Mouse (Mus musculus) limb, embryonic 14.5 days (tissue): Measurements from ENCODE around the gene Ulk4. TPM values are rescaled to one million over a fixed set of nuclear protein-coding genes. Genes with fewer than 3 reads are reported as not detected.

Experiments
- ATAC-seq: fragments of 200-750 bp; cut with Nextera tagmentation; 2 replicates; pipeline ENCODE4 v1.8.0; 2017; ENCODE audit warnings: low read depth, moderate number of reproducible peaks, moderate TSS enrichment; ENCODE audit not compliant: low FRiP score
- DNase-seq: peaks from one replicate; pipeline ENCODE4 v3.0.0-alpha.2; 2015; ENCODE audit warnings: low spot score
- H3K27ac ChIP-seq: fragments of 300-500 bp; sonication (generic); replicated peaks from 2 replicates; pipeline ENCODE4 v1.5.1; 2014; ENCODE audit warnings: low read depth, mild to moderate bottlenecking, low read length, moderate library complexity, mixed read lengths
- H3K27me3 ChIP-seq: fragments of 300-500 bp; sonication (generic); 2 replicates; pipeline ENCODE4 v1.6.1; 2014; ENCODE audit warnings: low read length, mixed read lengths; ENCODE audit not compliant: control insufficient read depth, insufficient read depth
- H3K36me3 ChIP-seq: fragments of 300-500 bp; sonication (generic); 2 replicates; pipeline ENCODE4 v1.6.1; 2014; ENCODE audit warnings: mild to moderate bottlenecking, low read length, moderate library complexity, mixed read lengths; ENCODE audit not compliant: control insufficient read depth, insufficient read depth
- H3K4me1 ChIP-seq: fragments of 300-500 bp; sonication (generic); 2 replicates; pipeline ENCODE4 v1.6.1; 2014; ENCODE audit warnings: antibody characterized with exemption, low read length, mixed read lengths; ENCODE audit not compliant: control insufficient read depth, insufficient read depth
- H3K4me2 ChIP-seq: fragments of 300-500 bp; sonication (generic); replicated peaks from 2 replicates; pipeline ENCODE4 v1.6.1; 2014; ENCODE audit warnings: low read depth, mild to moderate bottlenecking, low read length, moderate library complexity; ENCODE audit not compliant: severe bottlenecking
- H3K4me3 ChIP-seq: fragments of 300-500 bp; sonication (generic); replicated peaks from 2 replicates; pipeline ENCODE4 v1.5.1; 2014; ENCODE audit warnings: low read length
- H3K9ac ChIP-seq: fragments of 300-500 bp; sonication (generic); 2 replicates; pipeline ENCODE4 v1.6.1; 2014; ENCODE audit warnings: mild to moderate bottlenecking, low read depth, low read length, moderate library complexity; ENCODE audit not compliant: severe bottlenecking
- H3K9me3 ChIP-seq: fragments of 300-500 bp; sonication (generic); 2 replicates; pipeline ENCODE4 v1.6.1; 2016; ENCODE audit warnings: low read length; ENCODE audit not compliant: control insufficient read depth
- POLR2A ChIP-seq: fragments of 200-500 bp; IDR thresholded peaks from 2 replicates; pipeline ENCODE4 v1.8.0; 2012; ENCODE audit warnings: inconsistent platforms, mild to moderate bottlenecking, moderate library complexity, borderline replicate concordance; ENCODE audit not compliant: insufficient read depth, insufficient read length; ENCODE audit errors: extremely low read depth
- WGBS: fragments of 180-500 bp; shearing (Covaris S2); extraction: QIAGEN DNeasy Blood & Tissue Kit; methylation state at CpG from one replicate; pipeline ENCODE4 v1.1.7; 2014; 5-methylcytosine and 5-hydroxymethylcytosine counted together
- polyA plus RNA-seq, 2 experiments: library from polyadenylated mRNA; depleted of rRNA in 1 of 2; stranded (reverse) in 1 of 2; unstranded in 1 of 2; fragments of >200 nt; fragmentation: Nextera tagmentation in 1 of 2; extraction: Ambion mirVana in 1 of 2; gene quantifications; 2 replicates each; pipeline versions ENCODE4 v1.2.1 to v1.2.3; 2012 to 2014

Ulk4 gene
- polyA plus RNA-seq, 2 experiments, result 6.4 to 123 TPM

- DNase-seq, result no peak
- Histone ChIP-seq H3K4me2 (no peak overlapping the region), H3K36me3 (peaks cover 4% of the 10 kb centered on the region; the same call in 1 of the 2 replicates), H3K9ac (no peak overlapping the region), H3K9me3 (peaks cover 4% of the 10 kb centered on the region; the same call in 1 of the 2 replicates), H3K4me1 (no peaks in the 10 kb centered on the region; the same call in 1 of the 2 replicates), H3K4me3 (no peak overlapping the region), H3K27me3 (no peaks in the 10 kb centered on the region), H3K27ac (no peak overlapping the region)
- WGBS, result 84% methylated on average over 8 of the region's 8 CpGs
- TF ChIP-seq POLR2A, result no peak
- ATAC-seq, result no peak
Measured at GRCm38 (mm10) chr9:121187811-121188210, 89.2 kb downstream of the Ulk4 start.

GRCm38 (mm10) chr9:121185796-121186195, 91.2 kb downstream of the Ulk4 start:
- Histone ChIP-seq H3K4me2 (no peak overlapping the region), H3K27me3 (no peaks in the 10 kb centered on the region), H3K27ac (no peak overlapping the region), H3K4me3 (no peak overlapping the region), H3K36me3 (no peaks in the 10 kb centered on the region; the same call in 1 of the 2 replicates), H3K9me3 (no peaks in the 10 kb centered on the region), H3K9ac (no peak overlapping the region), H3K4me1 (no peaks in the 10 kb centered on the region; the same call in 1 of the 2 replicates)
- ATAC-seq (no peak), DNase-seq (peak; percentile 6)
- WGBS, result 38% methylated on average over 6 of the region's 6 CpGs
- no peak for TF ChIP-seq POLR2A

- H3K27ac ChIP-seq, result no peak overlapping the region
- H3K27me3 ChIP-seq, result no peaks in the 10 kb centered on the region
- no peak overlapping the region for H3K4me2 ChIP-seq
- no peaks in the 10 kb centered on the region for H3K4me1 ChIP-seq
- H3K9ac ChIP-seq, result no peak overlapping the region
- DNase-seq (no peak), ATAC-seq (no peak)
- H3K9me3 ChIP-seq, result no peaks in the 10 kb centered on the region
- H3K36me3 ChIP-seq, result no peaks in the 10 kb centered on the region
- H3K4me3 ChIP-seq, result no peak overlapping the region
- no peak for TF ChIP-seq POLR2A
- WGBS, result 89% methylated on average over 7 of the region's 7 CpGs
Measured at GRCm38 (mm10) chr9:121176350-121176749, 100.6 kb downstream of the Ulk4 start.

- WGBS, result 83% methylated on average over 11 of the region's 11 CpGs
- no peaks in the 10 kb centered on the region for H3K9me3 ChIP-seq
- no peaks in the 10 kb centered on the region for H3K36me3 ChIP-seq
- no peak overlapping the region for H3K9ac ChIP-seq
- no peak overlapping the region for H3K4me3 ChIP-seq
- H3K4me1 ChIP-seq, result no peaks in the 10 kb centered on the region
- no peak overlapping the region for H3K27ac ChIP-seq
- no peak overlapping the region for H3K4me2 ChIP-seq
- no peaks in the 10 kb centered on the region for H3K27me3 ChIP-seq
- no peak for ATAC-seq
- no peak for DNase-seq
- no peak for TF ChIP-seq POLR2A
Measured at GRCm38 (mm10) chr9:121175201-121175600, 101.8 kb downstream of the Ulk4 start.

GRCm38 (mm10) chr9:121172123-121172522, 104.9 kb downstream of the Ulk4 start:
- Histone ChIP-seq H3K9ac (no peak overlapping the region), H3K27ac (no peak overlapping the region), H3K4me1 (no peaks in the 10 kb centered on the region), H3K27me3 (no peaks in the 10 kb centered on the region), H3K4me2 (no peak overlapping the region), H3K36me3 (no peaks in the 10 kb centered on the region), H3K9me3 (no peaks in the 10 kb centered on the region), H3K4me3 (no peak overlapping the region)
- no peak for ATAC-seq
- DNase-seq, result no peak
- 83% methylated on average over 6 of the region's 6 CpGs for WGBS
- TF ChIP-seq POLR2A, result no peak

GRCm38 (mm10) chr9:121171609-121172008, 105.4 kb downstream of the Ulk4 start:
- Histone ChIP-seq H3K9me3 (no peaks in the 10 kb centered on the region), H3K4me2 (no peak overlapping the region), H3K9ac (no peak overlapping the region), H3K4me3 (no peak overlapping the region), H3K36me3 (no peaks in the 10 kb centered on the region), H3K27me3 (no peaks in the 10 kb centered on the region), H3K4me1 (no peaks in the 10 kb centered on the region), H3K27ac (no peak overlapping the region)
- no peak for TF ChIP-seq POLR2A
- DNase-seq, result no peak
- 73% methylated on average over 6 of the region's 6 CpGs for WGBS
- ATAC-seq, result no peak
